Mouse (Mus musculus) 3T3-L1 (cell line): ENCODE data around the gene Gm20532.

ENCODE experiments used
- DNase-seq: peaks from one replicate; pipeline ENCODE4 v3.0.0-alpha.2; 2015; ENCODE audit warnings: low read depth, low spot score

Gene Gm20532

GRCm38 (mm10) chr2:26596898-26597297 is 10.5 kb downstream of the Gm20532 start:
- no peak for DNase-seq

DNA sequence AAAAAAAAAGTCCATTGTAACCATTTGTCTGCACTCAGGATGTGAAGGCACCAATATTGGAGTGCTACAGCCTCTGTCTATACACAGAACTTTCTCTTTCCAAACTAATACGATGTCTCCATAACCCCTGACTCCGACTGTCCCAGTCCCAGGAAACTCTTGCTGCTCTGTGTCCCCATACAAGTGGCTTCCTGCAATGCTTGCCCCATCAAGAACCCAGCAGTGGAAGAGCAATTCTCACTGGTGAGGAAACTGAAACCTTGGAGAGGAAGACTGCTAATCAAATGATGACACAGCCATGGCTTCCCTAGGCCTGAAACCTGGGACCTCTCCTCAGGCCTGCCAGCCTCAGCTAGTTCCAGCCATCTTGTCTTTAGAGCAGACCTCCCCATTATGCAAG is 11.4 kb downstream of the Gm20532 start:
- DNase-seq: no peak

- peak; percentile 83 for DNase-seq
Measured at GRCm38 (mm10) chr2:26598462-26598861, 12.0 kb downstream of the Gm20532 start.

- DNase-seq: no peak
Measured at GRCm38 (mm10) chr2:26599965-26600364, 13.5 kb downstream of the Gm20532 start.

- DNase-seq: no peak
Measured at GRCm38 (mm10) chr2:26600664-26601063, 14.2 kb downstream of the Gm20532 start.

- no peak for DNase-seq
Measured at GRCm38 (mm10) chr2:26601595-26601994, 15.2 kb downstream of the Gm20532 start.

- no peak for DNase-seq
Measured at GRCm38 (mm10) chr2:26602631-26603030, 16.2 kb downstream of the Gm20532 start.

DNA sequence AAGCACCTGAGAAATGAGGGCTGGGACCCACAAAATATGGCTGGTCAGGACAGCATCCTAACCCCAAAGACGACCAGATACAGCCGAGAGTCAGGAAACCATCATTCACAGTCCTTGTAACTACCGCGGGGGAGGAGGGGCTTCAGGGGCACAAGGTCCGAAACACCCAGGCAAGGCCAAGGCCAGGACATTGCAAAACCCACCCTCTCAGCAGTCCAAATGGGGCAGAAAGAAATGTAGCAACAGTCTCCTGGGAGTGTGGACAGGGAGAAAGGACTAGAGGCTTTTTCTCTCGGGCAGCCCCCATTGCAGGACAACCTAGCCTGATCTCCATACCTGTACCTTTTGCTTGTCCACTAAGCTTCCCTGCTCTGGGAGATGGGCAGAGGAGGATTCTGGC is 16.7 kb downstream of the Gm20532 start:
- DNase-seq: no peak

DNA sequence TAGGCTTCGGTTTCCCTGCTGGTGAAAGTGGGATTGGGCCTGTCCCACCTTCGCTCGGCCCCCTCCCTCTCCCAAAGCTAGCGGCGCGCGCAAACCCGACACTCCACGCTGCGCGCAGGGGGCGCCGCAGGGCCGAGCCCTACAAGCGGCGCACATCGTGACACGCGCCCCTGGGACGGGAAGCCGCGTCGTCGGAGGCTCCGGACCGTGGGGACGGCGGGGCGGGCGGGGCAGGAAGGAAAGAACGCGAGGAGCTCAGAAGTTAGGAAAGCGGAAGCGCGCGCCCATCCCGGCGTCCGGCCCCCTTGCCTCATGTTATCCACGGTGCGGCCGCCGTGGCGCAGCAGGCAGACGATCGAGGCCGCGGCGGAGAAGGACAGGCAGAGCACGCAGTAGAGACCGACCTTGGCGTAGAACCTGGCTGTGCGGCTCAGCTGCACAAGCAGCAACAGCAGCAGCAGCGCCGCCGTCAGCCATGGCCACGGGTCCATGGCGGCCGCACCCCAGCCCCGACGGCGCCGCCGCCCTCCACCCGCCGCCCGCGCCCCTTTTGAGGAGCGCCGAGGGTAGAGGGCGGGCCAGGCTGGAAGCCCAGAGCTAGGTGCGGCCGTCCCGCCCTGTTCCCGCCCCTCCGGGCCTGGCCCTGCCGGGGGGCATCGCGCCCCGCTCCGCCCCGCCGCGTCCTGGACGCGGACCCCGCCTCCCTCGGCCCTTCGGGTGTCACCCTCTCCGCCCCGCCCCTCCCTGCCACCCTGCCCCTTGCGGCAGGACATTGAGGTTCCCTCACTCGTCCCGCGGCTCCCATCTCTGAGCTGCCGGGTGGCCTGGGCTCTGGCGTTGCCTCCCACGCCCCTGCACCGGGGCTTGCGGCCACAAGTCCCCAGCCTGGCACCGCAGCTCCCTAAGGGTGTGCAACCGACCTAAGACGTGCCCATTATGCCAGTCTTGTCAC is 17.6 kb downstream of the Gm20532 start, which contains the start of gene Agpat2:
TSS of gene Agpat2 (minus strand) at position 698 of the 952 bp plus-strand sequence.
- DNase-seq: peak; percentile 71

- no peak for DNase-seq
Measured at GRCm38 (mm10) chr2:26605331-26605730, 18.9 kb downstream of the Gm20532 start.

- DNase-seq: no peak
Measured at GRCm38 (mm10) chr2:26606579-26606978, 20.1 kb downstream of the Gm20532 start.

- no peak for DNase-seq
Measured at GRCm38 (mm10) chr2:26607056-26607910, 20.8 kb downstream of the Gm20532 start.

DNA sequence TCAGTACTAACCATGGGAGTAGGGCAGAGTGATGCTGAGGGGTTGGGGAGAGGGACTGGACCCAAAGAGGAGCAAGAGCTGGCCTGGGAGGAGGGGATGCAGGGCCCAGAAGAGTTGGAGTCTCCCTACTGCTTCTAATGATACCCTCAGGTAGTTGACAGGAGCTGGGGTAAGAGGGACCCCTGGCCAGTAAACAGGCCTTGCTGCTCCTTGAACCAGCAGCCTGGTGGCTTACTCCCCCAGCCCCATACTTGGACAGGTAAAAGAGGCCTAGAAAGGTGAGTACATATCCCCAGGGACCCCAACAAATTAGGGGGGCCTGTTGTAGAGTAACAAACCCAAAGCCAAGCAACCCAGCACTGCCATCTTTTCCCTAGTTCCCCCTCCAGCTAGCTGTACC is 22.3 kb downstream of the Gm20532 start:
- no peak for DNase-seq

- DNase-seq: no peak
Measured at GRCm38 (mm10) chr2:26609261-26609661, 22.8 kb downstream of the Gm20532 start.

- DNase-seq: peak; percentile 84
Measured at GRCm38 (mm10) chr2:26610526-26610925, 24.1 kb downstream of the Gm20532 start.

DNA sequence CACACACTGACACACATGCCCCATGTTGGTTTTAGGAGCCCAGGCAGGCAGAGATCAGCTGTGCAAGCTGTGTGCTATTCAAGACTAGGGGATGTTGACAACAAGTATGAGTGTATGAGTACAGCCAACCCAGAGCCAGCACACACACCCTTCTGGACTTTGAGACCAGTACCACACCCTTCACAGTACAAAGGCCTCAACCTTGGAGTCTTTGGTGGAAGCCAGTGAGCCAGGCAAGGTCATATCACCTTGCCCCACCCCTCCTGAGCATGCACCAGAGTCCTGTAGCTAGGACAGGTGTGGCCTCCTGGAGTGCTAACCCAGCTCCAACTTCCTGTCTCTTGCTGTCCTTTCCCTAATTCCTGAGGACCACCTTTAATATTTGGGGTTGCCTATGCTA is 24.6 kb downstream of the Gm20532 start:
- no peak for DNase-seq

DNA sequence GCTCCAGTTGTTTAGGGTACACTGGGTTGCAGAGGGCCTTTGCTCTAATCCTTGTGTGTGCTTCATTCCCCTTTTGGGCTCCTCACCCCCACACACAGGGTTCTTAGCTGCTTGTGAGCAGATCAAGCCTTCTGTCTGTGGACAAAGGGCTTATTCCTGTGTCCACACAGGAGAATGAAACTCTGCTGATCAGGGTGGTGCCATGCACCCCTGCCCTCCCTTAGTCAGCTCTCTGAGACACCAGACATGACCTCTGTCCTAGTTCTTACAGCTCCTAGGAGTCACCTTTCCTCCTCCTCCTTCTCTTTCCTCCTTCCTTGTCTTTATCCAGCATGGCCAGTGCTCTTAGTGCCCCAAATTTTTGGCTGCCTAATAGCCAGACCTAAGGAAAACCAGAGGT is 25.5 kb downstream of the Gm20532 start:
- DNase-seq: no peak

DNA sequence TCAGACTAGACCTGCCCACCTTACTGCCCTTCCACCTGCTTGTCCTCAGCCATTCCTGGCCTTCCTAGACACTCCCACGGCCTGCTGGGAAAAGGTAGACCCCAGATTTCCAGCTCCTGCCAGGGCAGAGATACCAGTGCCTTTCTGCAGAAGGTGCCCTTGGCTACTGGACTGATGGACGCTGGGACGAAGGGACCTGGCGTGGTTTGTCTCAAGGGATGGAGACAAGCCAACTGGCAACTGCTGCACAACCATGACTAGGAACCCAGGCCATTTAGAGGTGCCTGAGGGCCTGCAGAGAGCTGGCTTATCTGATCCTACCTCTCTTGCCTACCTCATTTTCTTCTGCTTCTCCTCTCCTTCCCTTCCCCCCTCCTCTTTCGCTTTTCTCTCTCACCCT is 28.5 kb downstream of the Gm20532 start:
- no peak for DNase-seq

DNA sequence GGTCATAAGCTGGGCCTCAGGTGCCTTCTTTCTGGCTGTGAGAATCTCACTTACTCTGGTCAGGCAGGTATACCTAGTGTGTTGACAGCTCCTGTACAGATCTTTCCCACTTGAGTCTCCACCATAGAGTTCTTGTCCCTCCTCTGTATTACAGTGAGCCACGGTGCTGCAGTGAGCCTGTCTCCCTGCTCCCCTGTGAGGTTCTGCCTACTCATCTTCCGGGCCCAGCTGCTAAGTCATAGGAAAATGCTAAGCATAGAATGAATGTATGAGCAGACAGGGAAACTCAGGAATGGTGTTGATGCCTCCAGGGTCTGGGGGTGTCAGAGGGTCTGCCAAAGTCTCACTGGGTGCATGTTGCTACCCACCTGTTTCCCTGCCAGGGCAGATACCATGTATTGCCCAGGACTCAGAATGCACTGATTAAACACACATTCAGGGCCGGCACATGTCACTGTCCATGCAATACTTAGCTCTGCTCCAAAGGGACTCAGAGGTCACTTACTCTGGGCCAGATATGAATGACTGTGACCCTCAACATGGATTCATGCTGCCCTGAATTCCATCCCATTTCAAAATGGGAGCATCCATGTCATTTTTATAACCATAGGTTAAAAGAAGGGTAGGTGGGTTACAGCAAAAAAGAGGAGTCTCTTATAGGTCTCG is 29.2 kb downstream of the Gm20532 start:
- DNase-seq: no peak

DNA sequence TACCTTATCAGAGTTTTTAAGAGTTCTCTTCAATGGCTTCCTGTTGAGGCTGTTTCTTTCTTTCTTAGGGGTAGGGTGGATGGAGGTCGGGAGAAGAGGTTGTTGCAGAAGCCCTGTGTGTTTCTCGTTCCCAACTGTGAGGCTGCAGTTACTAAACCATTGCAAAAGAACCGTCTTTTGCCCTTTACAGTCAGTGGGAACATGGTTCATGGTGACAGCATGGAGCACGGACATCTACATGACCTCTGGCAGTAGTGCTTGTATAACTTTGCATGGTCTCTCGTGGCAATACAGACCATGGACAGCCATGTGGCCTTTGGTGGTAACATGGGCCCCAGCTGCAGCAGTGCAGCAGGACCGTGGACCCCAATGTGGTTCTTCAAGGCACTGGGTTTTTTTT is 30.9 kb downstream of the Gm20532 start:
- DNase-seq: no peak

DNA sequence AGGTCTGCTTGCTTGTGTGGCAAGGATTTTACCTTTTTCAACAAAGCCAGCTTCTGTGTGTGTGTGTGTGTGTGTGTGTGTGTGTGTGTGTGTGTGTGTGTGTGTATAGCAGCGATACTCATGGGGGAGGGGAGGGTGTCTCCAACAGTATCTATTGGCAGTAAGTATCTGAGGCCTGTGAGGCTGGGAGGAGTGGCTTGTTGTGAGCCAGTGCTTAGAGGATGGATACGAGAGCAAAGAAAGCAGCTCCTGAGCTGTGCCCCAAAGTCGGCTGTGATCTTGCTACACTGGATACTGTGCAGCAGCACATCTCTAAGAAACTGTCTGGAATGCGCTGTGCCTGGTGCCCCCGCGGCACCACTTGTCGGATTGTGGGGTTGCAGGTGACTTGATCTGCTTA is 31.5 kb downstream of the Gm20532 start:
- DNase-seq: no peak

DNA sequence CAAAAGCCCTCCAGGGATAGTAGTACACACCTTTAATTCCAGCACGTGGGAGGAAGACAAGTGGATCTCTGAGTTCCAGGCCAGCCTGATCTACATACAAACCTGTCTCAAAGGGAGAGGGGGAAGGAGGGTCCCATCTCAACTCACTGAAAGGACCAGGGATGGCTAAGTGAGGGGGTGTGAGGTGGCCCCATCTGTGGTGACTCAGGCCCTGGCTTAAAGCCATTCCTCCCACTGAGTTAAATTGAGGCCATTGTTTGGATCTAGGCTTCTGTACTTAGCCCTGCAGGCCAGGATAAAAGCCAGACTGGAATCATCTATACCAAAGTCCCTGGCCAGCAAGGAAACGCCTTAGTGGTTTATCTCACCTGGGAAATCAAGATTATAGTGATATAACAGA is 34.8 kb downstream of the Gm20532 start:
- peak; percentile 63 for DNase-seq
